Mouse (Mus musculus) fat pad, adult 2 months (tissue): ENCODE measurements at regions not wholly inside any gene's neighbourhood (a gene's known extent, or its start where the extent isn't known, plus 50 kb on each side); places are given as distances from the start of the nearest gene placed in this dataset.

ENCODE experiments used
- DNase-seq: peaks from one replicate; pipeline ENCODE4 v3.0.0-alpha.2; 2011; ENCODE audit warnings: low read depth, low spot score; ENCODE audit errors: extremely low read depth

DNA sequence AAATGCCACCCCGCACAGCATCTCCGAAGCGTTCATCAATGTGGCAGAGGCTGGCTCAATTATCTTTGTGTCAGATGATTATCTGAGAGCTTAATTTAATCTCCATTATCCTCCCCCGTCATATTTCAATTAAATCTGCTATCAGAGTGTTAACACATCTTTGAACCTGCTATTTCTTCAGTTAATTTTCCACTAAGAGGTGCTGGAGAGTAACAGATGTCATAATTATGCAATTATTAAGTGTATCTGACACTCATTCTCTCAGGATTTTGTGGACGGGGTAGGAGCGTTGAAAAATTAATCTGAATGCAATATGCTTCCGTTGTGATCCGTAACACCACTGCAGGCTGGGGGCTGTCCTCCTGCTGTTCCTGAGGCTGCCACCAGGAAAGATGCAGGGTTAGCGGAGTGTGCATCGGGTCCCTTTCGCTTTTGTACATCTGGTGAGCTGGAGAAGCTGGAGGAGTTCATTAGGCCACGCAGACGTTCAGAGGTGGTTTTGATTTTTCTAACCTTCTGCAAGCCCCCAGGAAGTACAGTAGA lies 421.3 kb upstream of the Sall1 start:
- DNase-seq: no peak

DNA sequence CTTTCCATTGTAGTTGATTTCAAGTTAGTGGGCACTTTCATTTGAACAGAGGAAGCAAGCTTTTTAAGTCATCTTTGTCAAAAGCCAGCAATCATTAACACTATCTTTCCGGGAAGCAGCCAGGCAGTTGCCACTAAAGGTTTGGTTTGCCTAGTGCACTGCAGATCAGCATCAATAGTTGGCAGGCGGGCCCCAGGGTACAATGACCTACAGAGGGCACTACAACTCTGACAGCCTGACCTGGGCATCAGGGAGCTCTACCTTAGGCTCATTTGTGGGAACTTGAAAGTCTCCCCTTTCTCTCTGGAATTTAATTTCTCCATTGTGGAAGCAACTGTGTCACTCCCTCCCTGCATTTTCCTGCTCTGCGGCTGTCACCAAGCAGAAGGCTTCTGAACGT lies 412.6 kb upstream of the Sall1 start:
- DNase-seq: no peak

DNA sequence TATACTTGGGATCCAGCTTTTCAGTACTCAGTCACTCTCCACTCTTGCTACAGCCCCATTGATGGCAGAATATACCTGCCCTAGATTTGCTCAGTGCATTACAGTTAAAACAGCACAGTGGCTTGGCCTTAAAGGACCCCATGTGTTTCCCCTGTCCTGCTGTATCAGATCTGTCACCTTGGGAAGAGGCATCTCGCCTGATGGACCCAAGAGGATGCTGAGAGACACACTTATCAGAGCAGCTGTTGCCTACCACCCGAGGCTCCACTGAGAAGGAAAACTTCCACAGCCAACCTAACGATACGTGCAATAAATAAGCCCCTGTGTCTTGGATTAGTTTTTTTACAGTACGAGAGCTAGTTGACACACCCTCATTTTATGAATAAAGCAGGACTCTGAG lies 411.8 kb upstream of the Sall1 start:
- DNase-seq: no peak

DNA sequence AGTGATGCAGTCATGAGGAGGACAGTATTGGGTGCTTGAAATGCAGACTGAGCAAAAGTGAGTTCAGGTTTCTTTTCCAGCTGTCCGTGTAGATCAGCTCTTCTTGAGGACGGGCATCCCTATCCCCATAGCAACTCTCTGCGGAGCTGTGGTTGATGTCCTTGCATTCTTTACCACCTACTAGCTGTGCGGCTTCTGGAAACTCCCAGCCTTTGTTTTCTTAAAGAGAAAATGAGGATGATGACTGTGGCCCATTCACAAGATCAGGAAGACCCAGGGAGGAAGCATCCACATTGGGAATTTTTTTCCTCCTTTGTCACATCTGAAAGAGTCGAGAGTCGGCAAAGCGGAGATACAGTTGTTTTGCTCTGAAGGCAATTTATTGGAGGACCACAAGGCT lies 410.2 kb upstream of the Sall1 start:
- no peak for DNase-seq

DNA sequence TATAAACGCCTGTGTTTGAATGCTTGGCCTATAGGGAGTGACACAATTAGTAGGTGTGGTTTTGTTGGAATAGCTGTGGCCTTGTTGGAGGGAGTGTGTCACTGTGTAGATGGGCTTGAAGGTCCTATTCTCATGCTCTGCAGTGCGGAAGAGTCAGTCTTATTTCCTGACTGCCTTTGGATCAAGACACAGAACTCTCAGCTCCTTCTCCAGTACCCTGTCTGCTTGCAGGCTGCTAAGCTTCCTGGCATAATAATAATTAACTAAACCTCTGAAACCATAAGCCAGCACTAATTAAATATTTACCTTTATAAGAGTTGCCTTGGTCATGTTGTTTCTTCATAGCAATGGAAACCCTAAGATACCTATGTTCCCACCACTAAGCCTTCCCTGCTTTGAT lies 409.8 kb upstream of the Sall1 start:
- no peak for DNase-seq

DNA sequence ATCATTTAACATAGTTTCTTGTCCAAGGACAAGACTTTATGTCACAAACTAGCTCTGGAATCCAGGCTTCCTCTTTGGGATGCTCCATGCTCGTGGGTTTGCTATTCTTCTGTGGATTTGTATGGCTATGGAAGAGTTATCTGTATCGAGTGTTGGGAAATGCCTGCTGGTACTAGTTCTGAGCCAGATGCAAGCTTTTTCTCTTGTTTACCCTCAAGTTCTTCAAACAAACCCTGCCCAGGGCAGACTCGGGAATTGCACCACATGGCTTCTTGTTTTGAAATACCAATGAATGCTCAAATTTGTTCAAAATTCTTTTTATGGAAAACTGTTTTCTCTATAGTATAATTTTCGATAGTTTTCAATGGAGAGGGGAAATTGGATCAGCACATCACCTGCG lies 400.5 kb upstream of the Sall1 start:
- DNase-seq: no peak

DNA sequence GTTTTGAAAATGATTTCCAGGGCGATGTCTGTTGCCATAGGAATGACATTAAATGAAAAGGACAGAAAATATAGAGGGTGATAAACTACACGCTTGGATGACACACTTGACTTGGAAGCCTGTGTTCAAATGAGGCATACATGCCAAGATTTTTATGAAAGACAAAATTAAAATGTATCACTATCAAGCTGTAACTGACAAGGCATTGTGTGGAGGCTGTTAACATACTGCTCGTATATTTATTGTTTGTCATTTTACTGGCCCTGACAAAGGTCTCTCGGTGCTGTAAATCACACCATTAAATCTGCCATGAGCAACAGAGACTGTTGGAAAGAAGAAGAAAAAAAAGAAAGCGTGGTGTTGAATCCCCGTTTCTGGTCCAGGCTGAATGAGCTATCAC lies 395.3 kb upstream of the Sall1 start:
- DNase-seq: no peak

DNA sequence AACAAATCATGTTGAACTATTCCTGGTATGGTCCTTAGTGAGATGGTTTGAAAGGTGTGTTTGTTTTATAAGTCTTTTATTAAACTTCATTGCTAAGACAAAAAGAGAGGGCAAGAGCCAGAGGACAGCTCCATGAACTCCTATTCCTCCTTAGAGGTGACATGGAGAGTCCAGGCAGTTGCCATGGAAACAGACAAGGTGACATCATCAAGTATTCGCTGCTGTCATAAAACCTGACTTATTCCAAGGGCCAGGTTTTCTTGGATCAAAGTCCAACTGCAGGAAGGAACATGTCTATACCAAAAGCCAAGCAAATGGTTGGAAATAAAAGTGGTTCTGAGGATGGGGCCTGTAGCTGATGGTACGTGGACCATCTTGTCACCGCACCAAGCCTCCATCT lies 383.0 kb upstream of the Sall1 start:
- no peak for DNase-seq

DNA sequence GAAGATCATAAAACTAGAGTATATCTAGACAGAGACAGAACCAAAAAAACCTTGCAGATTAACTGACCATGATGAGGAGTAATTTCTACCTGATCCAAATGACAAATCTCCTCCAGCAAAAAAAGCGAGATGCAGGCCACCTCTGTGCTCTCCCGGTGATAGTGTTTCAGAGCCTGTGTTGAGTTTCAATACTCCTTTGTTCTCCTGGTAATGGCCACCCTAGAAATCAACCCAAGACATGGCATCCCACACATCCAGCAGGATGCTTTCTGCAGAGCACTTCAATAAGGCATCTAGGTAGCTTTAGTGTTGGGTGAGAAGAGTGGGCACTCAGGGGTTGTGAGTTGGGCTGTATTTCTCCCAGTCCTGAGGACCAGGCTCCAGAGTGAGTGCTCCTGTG lies 371.3 kb upstream of the Sall1 start:
- no peak for DNase-seq

DNA sequence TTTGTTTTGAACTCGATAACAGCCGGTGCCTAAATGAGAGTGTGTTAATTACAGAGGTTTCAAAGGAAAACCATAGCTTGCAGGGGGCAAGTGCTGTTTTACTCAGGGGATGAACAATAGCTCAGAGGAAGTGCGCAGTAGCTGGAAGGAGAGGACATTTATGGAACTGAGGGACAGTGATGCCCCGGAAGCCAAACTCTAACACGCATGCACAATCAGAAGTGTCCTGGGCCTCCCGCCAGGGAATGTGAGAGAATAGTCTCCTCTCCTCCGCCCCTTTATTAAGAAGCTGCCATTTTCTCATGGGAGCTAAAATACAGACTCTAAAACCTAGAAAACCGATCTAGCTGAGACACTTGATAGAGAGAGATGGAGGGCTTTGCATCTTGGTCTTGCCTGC lies 368.5 kb upstream of the Sall1 start:
- no peak for DNase-seq

DNA sequence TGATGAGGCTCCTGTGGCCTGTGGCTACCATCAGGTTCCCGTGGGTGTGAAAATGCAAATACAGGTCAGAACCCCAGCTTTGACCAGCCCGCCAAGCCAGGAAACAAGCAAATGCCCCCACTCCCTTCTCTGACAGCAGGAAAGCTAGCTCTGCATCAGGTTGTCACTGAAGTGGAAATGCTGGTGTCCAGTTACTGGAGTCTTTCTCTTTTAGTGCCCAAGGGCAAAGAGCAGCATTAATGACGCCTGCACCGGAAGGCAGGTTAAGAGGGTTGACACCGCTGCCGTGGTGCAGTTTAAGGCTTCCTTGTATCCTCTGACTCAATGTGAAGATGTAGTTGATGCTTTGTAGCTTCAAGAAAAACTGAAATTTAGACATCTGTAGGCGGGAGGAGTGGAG lies 368.1 kb upstream of the Sall1 start:
- DNase-seq: no peak

DNA sequence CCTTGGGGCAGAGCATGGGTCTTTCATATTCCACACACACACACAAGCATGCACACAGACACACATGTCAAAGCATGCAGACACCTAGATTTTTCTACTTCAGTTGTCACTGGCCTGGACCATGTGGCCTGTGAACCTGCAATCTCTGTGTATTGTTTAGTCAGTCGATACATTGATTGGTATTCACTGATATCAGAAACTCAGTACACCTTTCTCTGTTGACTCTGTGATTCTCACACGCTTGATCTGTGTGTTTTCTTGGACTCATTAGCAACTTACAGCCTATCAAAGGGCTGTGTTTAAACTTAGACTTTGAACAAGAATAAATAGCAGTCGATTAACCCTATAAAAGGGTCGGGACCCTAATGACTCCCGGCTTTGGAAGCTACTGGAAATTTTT lies 362.7 kb upstream of the Sall1 start:
- DNase-seq: no peak

DNA sequence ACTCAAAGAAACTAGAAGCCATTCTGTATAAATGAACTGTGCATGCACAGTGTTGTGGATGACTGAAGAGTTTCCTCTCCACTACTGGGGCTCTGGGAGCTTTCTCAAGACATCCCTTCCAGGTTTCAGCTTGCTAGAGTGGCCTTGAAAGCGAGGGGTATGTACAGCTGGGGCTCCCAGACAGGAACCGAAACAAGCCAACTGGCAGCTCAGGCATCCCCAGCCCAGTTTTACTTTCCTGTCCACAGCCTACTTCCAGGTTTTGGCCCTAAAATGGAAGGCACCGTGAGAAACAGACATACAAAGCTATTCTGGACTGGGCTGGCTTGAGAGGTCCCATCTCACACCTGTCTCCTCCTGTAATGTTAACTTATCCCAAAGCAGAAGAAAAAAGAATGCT lies 360.3 kb upstream of the Sall1 start:
- no peak for DNase-seq

DNA sequence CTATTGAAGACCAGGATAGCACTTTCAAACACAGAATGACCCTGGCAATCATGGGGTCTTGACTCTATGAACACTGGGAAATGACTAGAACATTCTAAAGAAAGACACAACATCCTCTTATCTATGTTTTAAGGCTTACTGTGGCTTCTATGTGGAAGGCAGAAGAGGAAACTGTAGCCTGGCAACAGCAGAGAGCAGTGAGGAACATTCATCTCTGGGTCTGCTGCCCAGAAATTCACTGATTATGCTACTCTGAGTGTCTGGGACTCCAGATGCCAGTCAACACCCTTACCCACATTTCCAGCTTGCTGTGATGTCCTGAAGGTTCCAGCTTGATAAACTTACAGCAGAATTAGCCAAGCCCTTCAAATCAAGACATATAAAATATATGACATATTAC lies 352.7 kb upstream of the Sall1 start:
- no peak for DNase-seq

DNA sequence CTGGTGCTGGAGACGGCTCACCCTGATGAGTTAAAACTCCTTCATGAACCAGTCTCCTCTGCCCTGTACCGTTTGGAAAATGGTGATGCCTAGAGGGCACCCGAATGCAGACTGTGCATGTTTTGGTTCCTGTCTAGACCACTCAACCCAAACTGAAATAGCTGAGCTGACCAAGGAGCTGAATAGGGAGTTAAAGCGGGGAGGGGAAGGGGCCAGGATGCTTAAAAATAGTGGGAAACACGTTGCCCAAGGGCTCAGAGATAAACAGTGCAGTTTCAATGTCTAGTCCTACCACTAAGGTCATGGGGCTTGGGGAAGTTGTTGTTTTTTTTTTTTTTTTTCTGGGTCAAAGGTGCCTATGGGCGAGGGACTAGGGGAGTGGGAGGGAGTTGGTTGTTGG lies 348.8 kb upstream of the Sall1 start:
- no peak for DNase-seq

DNA sequence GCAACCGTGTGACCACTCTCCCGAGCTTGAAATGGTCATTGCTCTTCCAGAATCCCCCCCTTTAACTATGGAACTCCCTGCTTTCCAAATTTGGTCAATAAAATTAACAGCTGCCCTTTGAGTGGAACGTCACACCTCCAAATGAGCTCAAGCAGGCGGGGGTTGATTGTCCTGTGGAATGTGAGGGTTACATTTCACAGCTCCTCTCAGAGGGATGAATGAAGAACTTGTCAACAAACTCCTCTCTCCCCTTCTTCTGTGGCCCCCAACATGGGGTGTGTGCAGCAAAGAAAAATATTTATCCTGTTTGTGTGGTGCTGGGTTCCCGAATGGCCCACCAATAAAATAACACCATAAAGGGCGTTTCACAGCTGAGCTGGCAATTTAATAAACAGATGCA lies 344.8 kb upstream of the Sall1 start:
- no peak for DNase-seq

DNA sequence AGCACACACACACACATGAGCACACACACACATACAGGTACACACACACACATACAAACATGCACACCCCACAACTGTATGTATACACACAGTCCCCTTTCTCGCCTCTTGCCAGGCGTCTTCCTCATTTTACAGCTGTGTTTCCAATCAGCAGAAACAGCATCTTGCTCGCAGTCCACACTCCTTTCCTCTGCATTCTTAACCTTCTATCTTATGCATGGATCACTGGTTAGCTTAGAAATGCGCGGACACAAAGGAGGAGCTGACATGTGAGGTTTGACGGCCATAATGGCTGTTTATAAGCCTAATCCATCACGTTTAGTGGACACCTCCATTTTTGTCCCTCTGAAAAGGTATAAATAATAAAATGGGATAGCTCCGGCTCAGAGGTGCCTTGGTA lies 343.3 kb upstream of the Sall1 start:
- no peak for DNase-seq

DNA sequence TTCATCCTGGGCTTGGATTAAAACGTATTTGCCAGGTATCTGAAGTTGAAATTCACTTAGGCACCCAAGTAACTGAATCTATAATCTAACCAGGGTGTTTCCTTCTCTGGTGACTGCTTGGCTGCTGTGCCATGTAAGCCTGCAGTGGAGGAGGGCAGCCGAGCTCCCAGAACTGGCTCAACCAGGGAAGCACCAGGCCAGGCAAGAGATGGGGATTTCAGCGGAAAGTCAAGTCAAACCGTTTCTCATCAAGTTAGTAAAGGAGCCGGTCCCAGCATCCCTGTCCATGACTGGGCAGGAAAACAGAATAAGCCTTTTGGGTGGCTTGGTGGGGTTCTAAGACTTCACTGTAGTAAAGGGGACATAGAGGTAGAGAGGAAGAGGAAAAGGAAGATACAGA lies 341.1 kb upstream of the Sall1 start:
- no peak for DNase-seq

DNA sequence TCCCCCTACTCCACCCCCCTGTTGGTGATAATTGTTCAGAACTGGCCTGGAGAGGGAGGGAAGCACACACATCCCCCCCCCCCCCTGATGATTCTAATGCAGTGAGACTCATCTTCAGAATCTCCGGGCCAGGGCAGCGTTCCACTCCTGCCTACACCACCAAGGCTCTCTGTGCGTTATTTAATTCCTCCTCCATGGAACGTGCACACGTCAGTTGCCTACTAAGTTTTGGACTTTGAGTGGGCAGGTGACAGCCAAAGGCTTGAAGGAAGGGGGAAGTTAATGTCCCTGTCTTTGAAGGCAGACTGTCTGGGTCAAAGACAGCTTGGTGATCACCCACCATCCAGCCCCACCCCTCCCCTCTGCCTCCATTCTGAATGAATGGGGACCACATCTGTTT lies 339.8 kb upstream of the Sall1 start:
- no peak for DNase-seq

DNA sequence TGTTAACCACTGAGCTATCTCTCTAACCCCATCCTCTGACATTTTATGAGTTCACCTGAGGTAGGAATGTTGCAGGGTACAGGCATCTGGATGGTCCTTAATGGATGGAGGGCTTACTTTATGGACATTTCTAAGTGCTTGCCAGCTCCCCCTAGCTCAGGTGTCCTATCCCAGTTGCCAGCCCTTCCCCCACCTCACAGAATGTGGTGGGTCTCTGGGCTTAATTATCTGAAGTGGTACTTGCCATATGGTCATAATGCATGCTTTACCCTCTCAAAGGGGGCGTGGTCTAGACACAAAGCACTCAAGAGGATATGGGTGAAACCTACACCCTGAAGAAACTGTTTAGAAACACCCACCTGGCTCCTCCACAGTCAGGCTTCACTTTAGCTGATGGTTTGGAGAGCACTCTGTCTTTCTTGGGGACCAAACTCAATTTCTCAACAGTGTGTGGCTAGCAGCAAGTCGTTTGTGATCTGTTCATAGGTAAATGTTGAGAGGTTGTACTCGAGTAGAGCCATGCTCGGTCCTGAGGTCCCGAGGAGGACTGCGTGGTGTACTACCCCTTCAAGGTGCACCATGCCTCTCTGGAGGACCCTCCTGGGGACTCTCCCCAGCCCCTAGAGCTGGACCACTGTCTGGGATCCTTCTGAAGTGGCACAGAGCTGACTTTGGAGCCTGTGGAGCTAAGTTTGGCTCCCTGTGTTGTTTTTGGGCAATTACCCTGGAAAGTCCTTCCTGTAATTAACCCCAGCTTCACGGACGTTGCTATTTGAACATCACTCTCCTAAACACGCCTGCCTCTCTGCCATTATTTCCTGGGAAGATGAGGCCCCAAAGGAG lies 338.8 kb upstream of the Sall1 start:
- DNase-seq: no peak

DNA sequence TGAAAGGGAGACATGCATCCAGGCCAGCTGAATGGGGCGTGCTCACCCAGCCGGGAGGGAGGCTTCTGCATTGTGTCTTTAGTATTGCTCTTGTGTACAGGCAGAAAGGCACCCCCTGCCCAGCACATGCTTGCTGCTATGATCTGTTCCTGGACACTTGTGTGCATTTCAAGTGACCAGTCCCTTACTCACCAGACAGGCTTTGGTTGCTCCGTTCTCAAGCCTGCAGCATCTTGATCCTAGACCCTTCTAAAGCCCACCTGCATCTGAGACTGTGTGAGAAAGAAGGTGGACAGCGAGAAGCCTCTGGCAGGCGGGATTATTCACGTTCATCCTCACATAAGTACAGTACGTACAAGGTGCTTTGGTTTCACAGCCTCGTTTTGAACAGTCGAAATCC lies 336.5 kb upstream of the Sall1 start:
- DNase-seq: no peak

DNA sequence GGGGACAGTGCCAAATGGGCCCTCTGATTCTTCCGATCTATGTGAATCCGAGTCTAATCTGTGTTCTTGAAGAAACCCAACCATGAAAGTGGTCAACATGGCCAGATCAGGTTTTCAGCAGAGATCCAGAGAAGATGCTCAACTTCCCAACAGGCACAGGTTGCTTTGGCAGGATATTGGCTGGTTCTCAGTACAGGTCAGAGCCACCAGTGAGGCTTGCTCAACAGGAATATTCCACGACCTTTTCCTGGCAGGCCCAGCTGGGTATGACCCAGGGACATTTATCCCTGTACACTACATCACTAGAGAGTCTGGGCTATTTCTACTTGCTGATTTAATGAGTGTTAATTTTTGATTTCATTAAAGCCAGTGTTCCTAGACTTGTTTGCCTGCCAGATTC lies 328.8 kb upstream of the Sall1 start:
- DNase-seq: no peak

DNA sequence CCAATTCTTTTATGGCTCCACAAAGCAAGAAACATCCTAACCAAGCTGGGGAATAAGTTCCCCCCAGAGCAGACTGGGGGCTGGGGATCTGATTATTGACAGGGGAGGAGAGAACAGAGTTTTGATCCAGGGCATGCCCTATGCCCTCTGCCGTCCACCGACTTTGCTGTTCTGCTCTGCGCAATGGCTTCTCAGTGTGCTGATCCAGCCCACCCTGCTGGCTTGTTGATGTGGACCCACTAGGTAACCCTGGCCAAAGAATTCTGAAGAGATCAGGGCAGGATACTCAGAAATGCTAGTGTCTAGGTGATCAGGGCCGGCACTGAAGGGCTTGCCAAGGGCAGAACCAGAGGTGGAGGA lies 327.8 kb upstream of the Sall1 start:
- DNase-seq: no peak
